Mouse (Mus musculus) brown adipose tissue, adult 24 weeks (tissue): ENCODE results near the gene Dthd1. TPM values are rescaled to one million over a fixed set of nuclear protein-coding genes. Genes with fewer than 3 reads are reported as not detected.

ENCODE experiments used
- H3K27ac ChIP-seq: fragments of 200-500 bp; replicated peaks from 2 replicates; pipeline ENCODE4 v1.5.1; 2012; ENCODE audit warnings: low read depth, mild to moderate bottlenecking, low read length
- H3K4me1 ChIP-seq: fragments of 200-500 bp; 2 replicates; pipeline ENCODE4 v1.6.1; 2012; ENCODE audit warnings: low read length, mixed read lengths; ENCODE audit not compliant: control insufficient read depth, insufficient read depth, insufficient read length
- H3K4me3 ChIP-seq: fragments of 200-500 bp; 2 replicates; pipeline ENCODE4 v1.5.1; 2012; ENCODE audit warnings: low read depth, mild to moderate bottlenecking, low read length, moderate library complexity; ENCODE audit not compliant: insufficient read depth
- polyA plus RNA-seq: library from polyadenylated mRNA; stranded (reverse); fragments of >200 nt; gene quantifications from 2 replicates; pipeline ENCODE4 v1.2.4, GENCODE M21; 2012; ENCODE audit not compliant: missing spikeins, insufficient read depth, insufficient read length

Dthd1 gene
- not detected in 2 replicates for polyA plus RNA-seq

GRCm38 (mm10) chr5:62813402-62814071 lies at the start of gene Dthd1:
Dthd1 (plus strand) TSS chr5:62813823.
- Histone ChIP-seq H3K4me3 (no peak within 1 kb of the TSS), H3K4me1 (no peaks in the 10 kb centered on the region), H3K27ac (no peak within 1 kb of the TSS)

GRCm38 (mm10) chr5:62764161-62764560 lies 49.5 kb upstream of the Dthd1 start:
- Histone ChIP-seq H3K27ac (0 out of 2 replicates have a peak overlapping the region, but pooled peaks have one; percentile 21), H3K4me1 (peaks cover 17% of the 10 kb centered on the region), H3K4me3 (0 out of 2 replicates have a peak overlapping the region, but pooled peaks have one; percentile 10)

GRCm38 (mm10) chr5:62765459-62765783 lies 48.2 kb upstream of the Dthd1 start:
- peak overlapping the region; percentile 28; the same call in 1 of the 2 replicates for H3K27ac ChIP-seq
- H3K4me1 ChIP-seq: peaks cover 15% of the 10 kb centered on the region
- H3K4me3 ChIP-seq: peak overlapping the region; percentile 84

- peak within 1 kb of the TSS; percentile 76 for H3K27ac ChIP-seq
- peak within 1 kb of the TSS; percentile 84 for H3K4me3 ChIP-seq
- peaks cover 13% of the 10 kb centered on the region for H3K4me1 ChIP-seq
Observed at GRCm38 (mm10) chr5:62765784-62766701, 47.6 kb upstream of the Dthd1 start, which contains the start of gene Arap2. Arap2 (minus strand) TSS chr5:62766159.

GRCm38 (mm10) chr5:62771775-62772599 lies 41.6 kb upstream of the Dthd1 start:
- H3K4me1 ChIP-seq: no peaks in the 10 kb centered on the region
- no peak overlapping the region for H3K27ac ChIP-seq
- no peak overlapping the region for H3K4me3 ChIP-seq

- Histone ChIP-seq H3K4me3 (no peak overlapping the region), H3K27ac (no peak overlapping the region), H3K4me1 (no peaks in the 10 kb centered on the region)
Observed at GRCm38 (mm10) chr5:62777804-62778203, 35.8 kb upstream of the Dthd1 start.

GRCm38 (mm10) chr5:62778682-62779081 lies 34.9 kb upstream of the Dthd1 start:
- no peaks in the 10 kb centered on the region for H3K4me1 ChIP-seq
- H3K27ac ChIP-seq: no peak overlapping the region
- no peak overlapping the region for H3K4me3 ChIP-seq

GRCm38 (mm10) chr5:62786809-62787208 lies 26.8 kb upstream of the Dthd1 start:
- Histone ChIP-seq H3K27ac (no peak overlapping the region), H3K4me3 (no peak overlapping the region), H3K4me1 (no peaks in the 10 kb centered on the region)

- no peaks in the 10 kb centered on the region for H3K4me1 ChIP-seq
- no peak overlapping the region for H3K4me3 ChIP-seq
- no peak overlapping the region for H3K27ac ChIP-seq
Observed at GRCm38 (mm10) chr5:62790921-62791564, 22.6 kb upstream of the Dthd1 start.

- Histone ChIP-seq H3K4me3 (no peak overlapping the region), H3K4me1 (no peaks in the 10 kb centered on the region), H3K27ac (no peak overlapping the region)
Observed at GRCm38 (mm10) chr5:62792776-62793175, 20.8 kb upstream of the Dthd1 start.

GRCm38 (mm10) chr5:62814072-62814414 lies 420 bp downstream of the Dthd1 start:
- no peak overlapping the region for H3K4me3 ChIP-seq
- H3K27ac ChIP-seq: no peak overlapping the region
- H3K4me1 ChIP-seq: no peaks in the 10 kb centered on the region

GRCm38 (mm10) chr5:62815741-62816140 lies 2.1 kb downstream of the Dthd1 start:
- no peaks in the 10 kb centered on the region for H3K4me1 ChIP-seq
- H3K4me3 ChIP-seq: no peak overlapping the region
- no peak overlapping the region for H3K27ac ChIP-seq

GRCm38 (mm10) chr5:62819567-62819966 lies 5.9 kb downstream of the Dthd1 start:
- Histone ChIP-seq H3K4me1 (no peaks in the 10 kb centered on the region), H3K4me3 (no peak overlapping the region)

GRCm38 (mm10) chr5:62820363-62821271 lies 7.0 kb downstream of the Dthd1 start:
- no peaks in the 10 kb centered on the region for H3K4me1 ChIP-seq
- H3K4me3 ChIP-seq: no peak overlapping the region
- H3K27ac ChIP-seq: no peak overlapping the region

More at GRCm38 (mm10) chr5:62819567-62819966, 5.9 kb downstream of the Dthd1 start:
- H3K27ac ChIP-seq: no peak overlapping the region
